Mouse (Mus musculus) intestine, embryonic 14.5 days (tissue): Measurements from ENCODE around the gene Cep83. TPM values are rescaled to one million over a fixed set of nuclear protein-coding genes. Genes with fewer than 3 reads are reported as not detected.

Experiments
- ATAC-seq: fragments of 200-750 bp; cut with Nextera tagmentation; replicated peaks from 2 replicates; pipeline ENCODE4 v1.8.0; 2017; ENCODE audit warnings: low read depth, moderate number of reproducible peaks, moderate TSS enrichment, moderate library complexity; ENCODE audit not compliant: low FRiP score, low TSS enrichment
- DNase-seq: peaks from one replicate; pipeline ENCODE4 v3.0.0-alpha.2; 2018; ENCODE audit warnings: low spot score
- H3K27ac ChIP-seq: fragments of 300-500 bp; sonication (generic); 2 replicates; pipeline ENCODE4 v1.5.1; 2014; ENCODE audit warnings: low read depth, mild to moderate bottlenecking, control low read depth
- H3K27me3 ChIP-seq: fragments of 300-500 bp; sonication (generic); replicated peaks from 2 replicates; pipeline ENCODE4 v1.6.1; 2014; ENCODE audit warnings: low read length, control low read depth; ENCODE audit not compliant: control insufficient read depth, insufficient read depth
- H3K36me3 ChIP-seq: fragments of 300-500 bp; sonication (generic); 2 replicates; pipeline ENCODE4 v1.6.1; 2014; ENCODE audit warnings: low read length, control low read depth; ENCODE audit not compliant: control insufficient read depth, insufficient read depth
- H3K4me1 ChIP-seq: fragments of 300-500 bp; sonication (generic); replicated peaks from 2 replicates; pipeline ENCODE4 v1.6.1; 2014; ENCODE audit warnings: low read length, control low read depth, mixed read lengths; ENCODE audit not compliant: control insufficient read depth, insufficient read depth
- H3K4me2 ChIP-seq: fragments of 300-500 bp; sonication (generic); 2 replicates; pipeline ENCODE4 v1.6.1; 2014; ENCODE audit warnings: low read length
- H3K4me3 ChIP-seq: fragments of 300-500 bp; sonication (generic); 2 replicates; pipeline ENCODE4 v1.5.1; 2014; ENCODE audit warnings: low read depth, low read length, control low read depth, mixed read lengths
- H3K9ac ChIP-seq: fragments of 300-500 bp; sonication (generic); 2 replicates; pipeline ENCODE4 v1.6.1; 2014; ENCODE audit warnings: mild to moderate bottlenecking, low read length
- H3K9me3 ChIP-seq: fragments of 300-500 bp; sonication (generic); 2 replicates; pipeline ENCODE4 v1.6.1; 2016; ENCODE audit warnings: low read length, control low read depth; ENCODE audit not compliant: control insufficient read depth
- WGBS: fragments of 180-500 bp; shearing (Covaris S2); extraction: QIAGEN DNeasy Blood & Tissue Kit; methylation state at CpG from one replicate; pipeline ENCODE4 v1.1.7; 2014; 5-methylcytosine and 5-hydroxymethylcytosine counted together
- polyA plus RNA-seq: library from polyadenylated mRNA; unstranded; fragments of >200 nt; fragmentation: Nextera tagmentation; extraction: Ambion mirVana; gene quantifications from 2 replicates; pipeline ENCODE4 v1.2.1, GENCODE M21; 2014

The Cep83 gene
- polyA plus RNA-seq, 1 experiment from 2014 or later, result 16.5 TPM

DNA sequence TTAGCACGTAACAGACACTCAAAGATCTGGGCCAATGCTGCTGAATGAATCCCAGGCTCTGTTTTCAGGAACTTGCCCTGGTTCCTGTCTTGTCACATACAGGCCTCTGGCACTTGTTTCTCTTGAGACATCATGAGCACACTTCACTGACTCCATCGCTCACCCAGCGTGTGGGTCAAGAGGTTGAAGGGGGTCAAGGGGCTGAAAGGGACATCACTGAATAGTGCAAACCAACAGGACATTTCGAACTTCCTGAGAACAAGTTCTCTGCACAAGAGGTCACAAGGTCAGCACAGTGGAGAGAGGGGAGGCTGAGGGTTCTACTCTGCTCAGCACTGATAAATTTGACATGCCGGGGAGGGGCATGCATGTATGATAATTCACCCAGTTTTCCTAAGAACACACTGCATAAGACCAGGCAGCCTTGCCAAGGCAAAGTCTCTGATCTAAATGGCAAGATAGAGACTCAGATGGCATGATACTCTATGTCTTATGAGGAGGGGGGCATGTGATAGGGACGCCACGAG is 121.6 kb downstream of the Cep83 start:
- 0 out of 2 replicates have a peak, but pooled peaks cover 4% of the 10 kb centered on the region for H3K27me3 ChIP-seq
- no peak overlapping the region for H3K27ac ChIP-seq
- no peak overlapping the region for H3K4me2 ChIP-seq
- no peak for ATAC-seq
- no peak for DNase-seq
- H3K36me3 ChIP-seq, result no peaks in the 10 kb centered on the region
- 60% methylated on average over 7 of the region's 7 CpGs for WGBS
- H3K9ac ChIP-seq, result no peak overlapping the region
- H3K4me3 ChIP-seq, result no peak overlapping the region
- peaks cover 5% of the 10 kb centered on the region; the same call in 1 of the 2 replicates for H3K4me1 ChIP-seq
- no peaks in the 10 kb centered on the region for H3K9me3 ChIP-seq

DNA sequence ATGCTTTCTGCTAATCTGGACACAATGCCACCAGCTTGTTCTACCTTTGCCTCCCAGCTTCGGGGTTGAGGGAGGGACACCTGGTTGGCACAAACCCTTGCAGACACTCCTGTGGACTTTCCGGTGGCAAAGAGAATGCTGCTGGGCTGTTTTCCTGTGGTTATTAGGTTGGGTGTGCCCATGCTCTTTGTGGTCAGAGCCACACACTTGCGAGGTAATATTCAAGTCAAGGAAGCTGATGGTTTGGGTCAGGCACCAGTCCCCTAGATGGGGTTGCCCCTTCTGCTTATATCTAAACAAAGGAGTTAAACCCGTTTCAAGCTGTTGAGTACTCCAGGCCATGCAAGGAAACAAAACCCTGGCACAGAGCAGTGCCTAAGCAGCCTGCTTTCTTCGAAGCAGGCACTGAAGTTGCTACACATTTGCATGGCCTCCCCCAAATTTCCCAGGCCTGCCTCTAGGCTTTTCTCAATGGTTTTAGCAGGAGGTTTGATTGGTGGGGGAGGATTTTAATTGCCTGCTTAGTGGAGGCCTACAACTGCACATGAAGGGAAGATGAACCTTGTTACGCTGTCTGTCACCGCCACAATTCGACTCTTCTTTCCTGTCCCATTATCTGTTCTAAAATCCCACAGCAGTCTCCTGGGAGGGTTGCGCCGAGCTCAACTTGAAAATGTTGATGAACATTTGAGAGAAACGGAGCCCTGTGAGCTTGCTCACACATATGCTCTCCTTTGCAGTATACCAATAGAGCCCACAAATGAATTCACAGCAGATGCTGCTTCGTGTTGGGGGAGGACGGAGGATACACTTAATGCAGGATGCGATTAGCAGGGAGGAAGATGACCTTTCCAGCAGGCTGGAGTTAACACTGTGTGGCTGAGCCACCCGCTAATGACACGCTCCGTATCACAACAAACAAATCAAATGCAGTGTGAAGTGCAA is 123.7 kb downstream of the Cep83 start:
- no peak overlapping the region for H3K27ac ChIP-seq
- peaks cover 5% of the 10 kb centered on the region; the same call in 1 of the 2 replicates for H3K4me1 ChIP-seq
- no peaks in the 10 kb centered on the region for H3K9me3 ChIP-seq
- no peak overlapping the region for H3K9ac ChIP-seq
- ATAC-seq (no peak), DNase-seq (no peak)
- no peaks in the 10 kb centered on the region for H3K36me3 ChIP-seq
- H3K4me2 ChIP-seq, result no peak overlapping the region
- H3K27me3 ChIP-seq, result 0 out of 2 replicates have a peak, but pooled peaks cover 4% of the 10 kb centered on the region
- 74% methylated on average over 17 of the region's 17 CpGs for WGBS
- no peak overlapping the region for H3K4me3 ChIP-seq

- H3K9me3 ChIP-seq, result no peaks in the 10 kb centered on the region
- ATAC-seq (no peak), DNase-seq (no peak)
- no peak overlapping the region for H3K4me2 ChIP-seq
- H3K9ac ChIP-seq, result no peak overlapping the region
- H3K4me3 ChIP-seq, result no peak overlapping the region
- H3K4me1 ChIP-seq, result no peaks in the 10 kb centered on the region
- H3K36me3 ChIP-seq, result no peaks in the 10 kb centered on the region
- H3K27me3 ChIP-seq, result no peaks in the 10 kb centered on the region
- no peak overlapping the region for H3K27ac ChIP-seq
- 90% methylated on average over 3 of the region's 3 CpGs for WGBS
Observed at GRCm38 (mm10) chr10:94818127-94818526, 129.7 kb downstream of the Cep83 start.

DNA sequence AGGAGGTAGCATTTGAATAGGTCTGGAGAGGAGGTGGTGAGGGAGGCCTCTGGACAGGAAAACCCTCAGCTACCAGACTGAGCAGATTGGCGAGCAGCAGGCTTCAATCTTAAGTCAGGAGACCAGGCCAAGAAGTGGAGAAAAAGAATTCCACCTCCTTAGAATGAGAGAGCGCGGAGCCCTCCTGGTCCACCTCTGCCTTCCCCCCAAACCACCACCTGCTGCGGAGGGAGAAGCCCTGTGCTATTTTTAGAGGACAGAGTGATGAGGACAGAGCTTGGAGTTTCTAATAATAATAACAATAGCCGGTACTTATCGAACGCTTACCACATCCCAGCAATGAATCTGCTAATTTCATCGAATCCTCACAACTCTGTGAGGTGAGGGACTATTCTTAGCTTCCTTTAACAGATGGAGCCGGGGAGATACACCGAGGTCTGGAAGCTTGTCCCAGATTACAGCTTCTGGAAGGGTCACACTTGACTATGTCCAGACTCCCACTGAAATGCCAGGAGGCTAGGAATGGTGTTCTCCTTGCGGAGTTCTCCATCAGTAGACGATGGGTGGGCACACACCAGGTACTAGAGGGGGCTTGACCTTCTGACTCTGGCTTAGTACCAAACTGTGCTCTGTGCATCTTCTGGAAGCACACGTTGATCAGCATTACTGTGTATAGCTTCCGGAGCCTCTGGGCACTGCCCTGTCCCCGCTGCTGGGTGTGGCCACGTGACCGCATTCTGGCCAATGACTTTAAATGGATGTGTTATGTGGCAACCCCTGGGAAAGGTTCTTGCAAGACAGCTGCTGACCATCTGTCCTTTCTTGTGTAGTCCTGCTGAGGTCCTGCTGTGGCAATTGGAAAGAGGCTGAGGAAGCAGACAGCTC is 130.6 kb downstream of the Cep83 start:
- Histone ChIP-seq H3K4me2 (no peak overlapping the region), H3K9me3 (no peaks in the 10 kb centered on the region), H3K27me3 (no peaks in the 10 kb centered on the region), H3K27ac (no peak overlapping the region), H3K36me3 (no peaks in the 10 kb centered on the region), H3K4me3 (no peak overlapping the region), H3K4me1 (no peaks in the 10 kb centered on the region), H3K9ac (no peak overlapping the region)
- DNase-seq (no peak), ATAC-seq (no peak)
- 82% methylated on average over 17 of the region's 17 CpGs for WGBS

GRCm38 (mm10) chr10:94823971-94824760 is 135.7 kb downstream of the Cep83 start:
- Histone ChIP-seq H3K27me3 (no peaks in the 10 kb centered on the region), H3K4me2 (no peak overlapping the region), H3K4me3 (no peak overlapping the region), H3K4me1 (peaks cover 3% of the 10 kb centered on the region; the same call in 1 of the 2 replicates), H3K36me3 (no peaks in the 10 kb centered on the region), H3K9ac (no peak overlapping the region), H3K27ac (no peak overlapping the region), H3K9me3 (no peaks in the 10 kb centered on the region)
- ATAC-seq (no peak), DNase-seq (no peak)
- WGBS, result 68% methylated on average over 11 of the region's 11 CpGs

- Histone ChIP-seq H3K4me2 (no peak overlapping the region), H3K4me3 (no peak overlapping the region), H3K27ac (no peak overlapping the region), H3K4me1 (peaks cover 11% of the 10 kb centered on the region; the same call in 1 of the 2 replicates), H3K36me3 (no peaks in the 10 kb centered on the region), H3K27me3 (no peaks in the 10 kb centered on the region), H3K9me3 (no peaks in the 10 kb centered on the region), H3K9ac (no peak overlapping the region)
- ATAC-seq, result no peak
- 98% methylated on average over 2 of the region's 2 CpGs for WGBS
- DNase-seq, result no peak
Observed at GRCm38 (mm10) chr10:94825951-94826350, 137.5 kb downstream of the Cep83 start.

DNA sequence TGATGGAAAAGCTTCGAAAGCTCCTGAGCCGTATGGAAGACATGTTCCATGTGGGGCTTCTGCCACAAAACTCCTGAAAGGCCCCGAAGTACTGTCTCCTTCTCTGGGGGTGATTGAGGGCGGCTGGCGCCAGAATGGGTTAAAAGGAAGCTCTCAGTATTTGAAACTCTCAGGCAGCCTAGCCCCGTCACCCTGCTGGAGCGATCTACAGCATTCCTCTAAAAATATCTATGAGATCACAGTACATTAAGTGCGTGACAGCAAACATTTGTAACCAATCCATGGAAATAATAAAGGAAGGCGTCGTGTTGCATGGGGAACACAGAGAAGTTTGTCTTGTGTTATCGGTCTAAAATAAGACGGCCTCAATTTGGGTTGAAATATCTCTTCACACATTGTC is 138.0 kb downstream of the Cep83 start:
- ATAC-seq, result no peak
- no peak overlapping the region for H3K27ac ChIP-seq

GRCm38 (mm10) chr10:94827325-94827724 is 138.9 kb downstream of the Cep83 start:
- ATAC-seq, result no peak
- Histone ChIP-seq H3K9me3 (no peaks in the 10 kb centered on the region), H3K4me2 (no peak overlapping the region), H3K4me3 (no peak overlapping the region), H3K4me1 (peaks cover 11% of the 10 kb centered on the region; the same call in 1 of the 2 replicates), H3K27ac (no peak overlapping the region), H3K36me3 (no peaks in the 10 kb centered on the region), H3K9ac (no peak overlapping the region), H3K27me3 (no peaks in the 10 kb centered on the region)
- WGBS, result 88% methylated on average over 10 of the region's 10 CpGs
- no peak for DNase-seq

More for the DNA sequence above, 138.0 kb downstream of the Cep83 start:
- no peaks in the 10 kb centered on the region for H3K36me3 ChIP-seq
- H3K9me3 ChIP-seq, result no peaks in the 10 kb centered on the region
- no peak overlapping the region for H3K4me2 ChIP-seq
- no peak for DNase-seq
- no peak overlapping the region for H3K4me3 ChIP-seq
- H3K9ac ChIP-seq, result no peak overlapping the region
- 82% methylated on average over 12 of the region's 12 CpGs for whole genome bisulfite sequencing
- H3K27me3 ChIP-seq, result no peaks in the 10 kb centered on the region
- peaks cover 11% of the 10 kb centered on the region; the same call in 1 of the 2 replicates for H3K4me1 ChIP-seq
